Mouse (Mus musculus) heart, embryonic 16.5 days (tissue): Measurements from ENCODE around the gene Memo1. TPM values are rescaled to one million over a fixed set of nuclear protein-coding genes. Genes with fewer than 3 reads are reported as not detected.
"Not testable (repeated sequence)": the region's sequence is repeated elsewhere in the genome, so short reads cannot be mapped to it uniquely, and the experiment has no call there.

ENCODE experiments used
- ATAC-seq: fragments of 200-750 bp; cut with Nextera tagmentation; replicated peaks from 2 replicates; pipeline ENCODE4 v1.8.0; 2017; ENCODE audit warnings: moderate number of reproducible peaks; ENCODE audit not compliant: insufficient read depth, low FRiP score; ENCODE audit errors: extremely low read depth
- H3K27ac ChIP-seq: fragments of 300-500 bp; sonication (generic); 2 replicates; pipeline ENCODE4 v1.5.1; 2014; ENCODE audit warnings: mild to moderate bottlenecking, low read length, control low read depth, moderate library complexity
- H3K27me3 ChIP-seq: fragments of 300-500 bp; sonication (generic); 2 replicates; pipeline ENCODE4 v1.6.1; 2014; ENCODE audit warnings: low read length, mixed read lengths; ENCODE audit not compliant: control insufficient read depth, insufficient read depth
- H3K36me3 ChIP-seq: fragments of 300-500 bp; sonication (generic); 2 replicates; pipeline ENCODE4 v1.6.1; 2014; ENCODE audit not compliant: control insufficient read depth, insufficient read depth
- H3K4me1 ChIP-seq: fragments of 300-500 bp; sonication (generic); 2 replicates; pipeline ENCODE4 v1.6.1; 2014; ENCODE audit warnings: low read length, mixed read lengths; ENCODE audit not compliant: control insufficient read depth, insufficient read depth
- H3K4me2 ChIP-seq: fragments of 300-500 bp; sonication (generic); 2 replicates; pipeline ENCODE4 v1.6.1; 2014; ENCODE audit warnings: low read depth, mild to moderate bottlenecking, control low read depth, low read length
- H3K4me3 ChIP-seq: fragments of 300-500 bp; sonication (generic); 2 replicates; pipeline ENCODE4 v1.5.1; 2014; ENCODE audit warnings: mild to moderate bottlenecking, control low read depth, low read length
- H3K9ac ChIP-seq: fragments of 300-500 bp; sonication (generic); 2 replicates; pipeline ENCODE4 v1.6.1; 2014; ENCODE audit warnings: low read length, control low read depth
- H3K9me3 ChIP-seq: fragments of 300-500 bp; sonication (generic); replicated peaks from 2 replicates; pipeline ENCODE4 v1.6.1; 2016; ENCODE audit warnings: low read length; ENCODE audit not compliant: control insufficient read depth
- WGBS: fragments of 180-500 bp; shearing (Covaris S2); extraction: QIAGEN DNeasy Blood & Tissue Kit; methylation state at CpG from one replicate; pipeline ENCODE4 v1.1.7; 2014; 5-methylcytosine and 5-hydroxymethylcytosine counted together
- polyA plus RNA-seq: library from polyadenylated mRNA; unstranded; fragments of >200 nt; fragmentation: Nextera tagmentation; extraction: Ambion mirVana; gene quantifications from 2 replicates; pipeline ENCODE4 v1.2.1, GENCODE M21; 2015

The Memo1 gene
- 71.4 and 72.2 TPM in 2 replicates for polyA plus RNA-seq

DNA sequence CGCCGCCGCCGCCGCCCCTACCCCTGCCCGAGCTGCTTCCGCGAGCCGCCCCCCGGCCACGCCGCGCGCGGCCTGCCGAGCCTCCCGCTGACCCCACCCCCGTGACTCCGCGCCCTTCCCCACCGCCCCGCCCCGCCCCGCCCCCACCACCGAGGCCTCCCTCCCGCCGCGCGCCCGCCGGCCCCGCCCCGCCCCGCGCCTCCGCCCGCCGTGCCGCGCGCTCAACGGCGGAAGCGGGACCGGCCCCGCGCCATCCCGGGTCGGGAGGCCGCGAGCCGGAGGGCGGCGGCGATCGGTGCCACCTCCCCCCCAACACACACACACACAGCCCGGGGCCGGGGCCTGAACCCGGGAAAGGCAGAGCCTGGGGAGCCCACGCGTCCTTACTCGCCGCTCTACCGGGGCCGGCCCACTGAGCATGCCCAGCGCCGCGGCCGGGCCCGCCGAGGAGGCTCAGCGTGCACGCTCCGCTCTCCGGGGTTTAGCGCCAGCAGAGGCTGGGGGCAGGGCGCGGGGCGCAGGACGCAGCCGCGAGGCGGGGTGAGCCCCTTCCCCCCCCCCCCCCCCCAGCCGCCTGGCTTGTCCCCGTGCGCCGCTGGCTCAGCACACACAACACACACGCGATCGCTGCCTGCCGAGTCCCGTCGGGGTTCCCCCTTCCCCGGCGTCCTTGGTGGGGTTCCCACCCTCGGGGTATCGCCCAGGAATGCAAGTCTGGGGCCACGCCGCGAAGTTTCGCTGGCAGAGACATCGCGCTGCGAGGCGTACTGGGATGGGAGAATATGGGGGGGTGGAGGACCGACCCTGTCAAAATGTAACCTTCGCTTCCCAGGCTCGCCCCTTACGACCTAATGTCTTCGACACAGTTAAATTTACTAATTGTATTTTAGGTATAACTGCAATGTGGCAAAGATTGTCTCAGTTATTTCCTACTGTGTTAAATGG, at the start of gene Memo1:
Gene Memo1, minus strand, starts transcription at position 496 of the 945 bp plus-strand sequence.
- Histone ChIP-seq H3K4me3 (peak within 1 kb of the TSS; percentile 94), H3K4me2 (peak within 1 kb of the TSS; percentile 89), H3K27me3 (no peaks in the 10 kb centered on the region), H3K4me1 (peaks cover 18% of the 10 kb centered on the region), H3K9me3 (no peaks in the 10 kb centered on the region), H3K36me3 (peaks cover 10% of the 10 kb centered on the region), H3K27ac (peak within 1 kb of the TSS; percentile 95), H3K9ac (peak within 1 kb of the TSS; percentile 93)
- ATAC-seq, result peak; percentile 88
- under 1% methylated on average over 72 of the region's 110 CpGs for WGBS

DNA sequence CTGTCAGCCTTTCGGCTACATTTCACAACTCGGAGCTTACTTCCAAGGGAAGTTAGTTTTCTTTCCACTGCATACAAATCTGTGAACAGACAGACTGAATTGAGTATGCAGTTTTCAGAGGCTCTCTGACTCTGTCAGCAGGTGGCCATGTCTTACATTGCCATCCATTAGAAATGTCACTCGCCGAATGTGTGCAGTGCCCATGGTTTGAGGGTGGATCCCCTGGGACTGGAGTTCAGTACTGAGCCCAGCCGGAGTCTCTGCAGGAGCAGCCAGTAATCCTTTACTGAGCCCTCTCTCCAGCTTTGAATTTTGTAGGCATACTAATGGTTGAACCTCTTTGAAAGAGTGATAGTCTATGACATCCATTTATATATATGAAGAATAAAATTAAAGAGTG, 45.8 kb upstream of the Memo1 start:
- no peaks in the 10 kb centered on the region for H3K9me3 ChIP-seq
- no peak overlapping the region for H3K27ac ChIP-seq
- no peak for ATAC-seq
- no peaks in the 10 kb centered on the region for H3K27me3 ChIP-seq
- H3K9ac ChIP-seq, result no peak overlapping the region
- peaks cover 25% of the 10 kb centered on the region for H3K4me1 ChIP-seq
- 65% methylated on average over 5 of the region's 5 CpGs for WGBS
- H3K4me2 ChIP-seq, result peak overlapping the region; percentile 30; the same call in 1 of the 2 replicates
- 0 out of 2 replicates have a peak, but pooled peaks cover 3% of the 10 kb centered on the region for H3K36me3 ChIP-seq
- H3K4me3 ChIP-seq, result no peak overlapping the region

DNA sequence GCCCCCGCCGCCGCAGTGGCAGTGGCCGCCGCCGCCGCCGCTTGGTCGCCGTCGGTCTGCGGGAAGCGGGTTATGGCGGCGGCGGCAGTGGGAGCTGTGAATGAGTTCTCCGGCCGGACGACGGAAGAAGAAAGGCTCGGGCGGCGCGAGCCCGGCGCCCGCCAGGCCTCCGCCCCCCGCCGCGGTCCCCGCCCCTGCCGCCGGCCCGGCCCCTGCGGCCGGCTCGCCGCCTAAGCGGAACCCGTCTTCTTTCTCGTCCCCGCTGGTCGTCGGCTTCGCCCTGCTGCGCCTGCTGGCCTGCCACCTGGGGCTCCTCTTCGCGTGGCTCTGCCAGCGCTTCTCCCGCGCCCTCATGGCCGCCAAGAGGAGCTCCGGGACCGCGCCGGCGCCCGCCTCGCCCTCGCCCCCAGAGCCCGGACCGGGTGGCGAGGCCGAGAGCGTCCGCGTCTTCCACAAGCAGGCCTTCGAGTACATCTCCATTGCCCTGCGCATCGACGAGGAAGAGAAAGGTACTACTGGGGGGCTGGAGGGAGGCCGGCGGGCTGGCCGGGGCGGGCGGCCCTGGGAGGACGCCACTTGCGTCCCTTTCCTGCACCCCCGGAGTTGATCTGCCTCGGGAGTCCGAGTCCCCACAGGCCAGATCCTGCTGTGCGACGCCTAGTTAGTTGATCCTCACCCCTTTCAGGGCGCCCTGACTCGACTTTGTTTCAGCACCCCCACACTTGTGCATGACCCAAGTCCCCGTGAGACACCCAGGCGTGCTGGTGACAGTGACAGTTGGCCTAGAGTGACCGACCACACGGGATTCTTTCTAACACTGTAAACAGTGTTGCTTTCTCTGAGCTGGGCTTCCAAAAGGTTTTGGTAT, 43.9 kb upstream of the Memo1 start, which contains the start of gene Spast:
Gene Spast, plus strand, starts transcription at position 51 of the 868 bp plus-strand sequence.
- peak within 1 kb of the TSS; percentile 98 for H3K4me3 ChIP-seq
- no peaks in the 10 kb centered on the region for H3K36me3 ChIP-seq
- ATAC-seq, result peak; percentile 87
- no peaks in the 10 kb centered on the region for H3K27me3 ChIP-seq
- H3K27ac ChIP-seq, result peak within 1 kb of the TSS; percentile 98
- peaks cover 25% of the 10 kb centered on the region for H3K4me1 ChIP-seq
- H3K9ac ChIP-seq, result peak within 1 kb of the TSS; percentile 98
- no peaks in the 10 kb centered on the region for H3K9me3 ChIP-seq
- WGBS, result 0% methylated on average over 85 of the region's 90 CpGs
- peak within 1 kb of the TSS; percentile 81 for H3K4me2 ChIP-seq

DNA sequence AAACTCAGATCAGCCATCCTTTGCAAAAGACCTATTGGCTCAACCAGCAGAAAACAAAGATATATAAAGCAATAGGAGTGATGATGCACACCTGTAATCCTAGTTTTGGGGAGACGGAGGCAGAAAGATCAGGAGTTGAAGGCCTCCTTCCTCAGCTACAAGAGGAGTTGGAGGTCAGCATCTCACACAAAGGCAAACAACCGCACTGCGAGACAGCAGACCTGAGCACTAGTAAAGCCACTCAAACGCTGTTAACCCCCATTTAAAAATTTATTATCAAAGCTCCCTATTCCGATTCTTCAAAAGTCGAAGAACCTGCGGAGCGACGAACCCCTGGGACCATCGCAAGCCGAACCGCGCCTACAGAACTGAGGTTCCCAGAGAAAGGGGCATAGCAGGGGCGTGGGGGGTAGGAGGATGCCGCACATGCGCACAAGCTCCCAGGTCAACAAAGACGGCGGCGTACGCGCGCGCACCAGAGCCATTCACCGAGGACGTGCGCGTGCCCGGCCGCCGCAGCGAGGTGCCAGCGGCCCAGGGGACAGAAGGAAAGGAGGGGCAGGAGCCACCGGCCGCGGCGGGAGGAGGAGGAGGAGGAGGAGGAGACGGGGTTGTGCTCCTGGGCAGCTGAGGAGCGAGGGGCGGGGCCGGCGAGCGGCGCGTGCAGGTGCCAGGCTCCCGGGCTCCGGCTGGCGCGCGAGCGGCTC, 43.1 kb upstream of the Memo1 start:
- ATAC-seq, result peak; percentile 94
- peaks cover 25% of the 10 kb centered on the region for H3K4me1 ChIP-seq
- WGBS, result under 1% methylated on average over 50 of the region's 50 CpGs
- peak overlapping the region; percentile 98 for H3K27ac ChIP-seq
- no peaks in the 10 kb centered on the region for H3K36me3 ChIP-seq
- H3K4me2 ChIP-seq, result peak overlapping the region; percentile 81
- H3K9me3 ChIP-seq, result no peaks in the 10 kb centered on the region
- peak overlapping the region; percentile 98 for H3K9ac ChIP-seq
- H3K4me3 ChIP-seq, result peak overlapping the region; percentile 98
- no peaks in the 10 kb centered on the region for H3K27me3 ChIP-seq

DNA sequence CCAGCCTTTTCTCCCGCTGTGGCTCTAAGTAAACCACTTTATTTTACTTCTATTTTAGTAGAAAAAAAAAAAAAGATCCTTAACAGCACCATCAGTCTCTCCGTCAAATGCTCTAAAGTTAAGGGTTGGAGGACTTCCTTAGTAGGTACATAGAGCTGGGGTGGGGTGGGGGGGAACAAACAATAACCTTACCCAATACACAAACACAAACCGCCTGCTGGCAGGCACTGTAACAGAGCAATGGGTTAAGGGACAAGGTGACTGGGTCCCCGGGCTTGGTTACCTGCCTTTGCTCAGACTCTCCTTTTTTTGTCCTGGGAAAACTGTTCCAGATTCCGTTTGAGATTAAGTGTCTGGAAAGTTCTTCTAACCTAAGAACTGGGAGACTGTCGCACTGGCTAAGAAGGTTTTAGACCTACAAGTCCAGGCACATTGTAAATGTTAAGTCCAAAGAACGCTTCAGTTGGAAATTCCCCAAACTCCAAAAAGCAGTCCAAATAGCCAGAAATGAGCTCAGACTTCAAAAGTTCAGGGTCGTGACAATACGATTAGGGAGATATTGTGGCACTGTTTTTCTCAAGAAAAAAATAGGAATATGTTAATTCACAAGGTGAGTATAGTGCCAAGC, 35.8 kb upstream of the Memo1 start:
- no peak for ATAC-seq
- Histone ChIP-seq H3K9ac (no peak overlapping the region), H3K4me3 (no peak overlapping the region), H3K4me2 (no peak overlapping the region), H3K27ac (no peak overlapping the region), H3K9me3 (no peaks in the 10 kb centered on the region), H3K27me3 (no peaks in the 10 kb centered on the region), H3K36me3 (no peaks in the 10 kb centered on the region), H3K4me1 (no peaks in the 10 kb centered on the region)
- WGBS, result 72% methylated on average over 9 of the region's 9 CpGs

DNA sequence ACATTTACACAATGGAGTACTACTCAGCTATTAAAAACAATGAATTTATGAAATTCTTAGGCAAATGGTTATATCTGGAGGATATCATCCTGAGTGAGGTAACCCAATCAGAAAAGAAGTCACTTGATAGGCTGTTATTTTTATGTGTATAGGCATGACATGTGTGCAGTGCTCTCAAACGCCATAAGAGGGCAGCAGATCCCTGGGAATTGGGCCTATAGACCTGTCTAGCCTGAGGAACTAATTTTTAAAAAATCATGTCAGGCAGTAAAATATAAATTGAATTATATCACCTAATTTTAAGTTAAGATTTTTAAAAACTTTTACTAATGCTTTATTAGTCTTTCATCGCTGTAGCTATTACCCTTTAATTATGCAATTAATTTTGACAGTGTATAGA, 32.8 kb upstream of the Memo1 start:
- 48% methylated on average over 2 of the region's 2 CpGs for WGBS
- ATAC-seq, H3K36me3 ChIP-seq, H3K9ac ChIP-seq, H3K4me1 ChIP-seq, H3K27ac ChIP-seq, H3K4me2 ChIP-seq, H3K9me3 ChIP-seq, H3K27me3 ChIP-seq, H3K4me3 ChIP-seq: not testable (repeated sequence)

DNA sequence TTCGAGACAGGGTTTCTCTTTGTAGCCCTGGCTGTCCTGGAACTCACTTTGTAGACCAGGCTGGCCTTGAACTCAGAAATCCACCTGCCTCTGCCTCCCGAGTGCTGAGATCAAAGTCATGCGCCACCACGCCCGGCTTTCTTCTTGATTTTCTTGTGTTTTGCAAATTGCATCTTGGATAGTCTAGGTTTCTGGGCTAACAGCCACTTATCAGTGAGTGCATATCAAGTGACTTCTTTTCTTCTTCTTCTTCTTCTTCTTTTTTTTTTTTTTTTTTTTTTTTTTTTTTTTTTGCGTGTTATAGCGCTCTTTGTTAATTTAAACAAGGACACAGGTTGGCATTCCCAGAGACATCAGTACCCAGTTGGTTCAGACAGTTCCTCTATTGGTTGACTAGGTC, 31.9 kb upstream of the Memo1 start:
- H3K9ac ChIP-seq, H3K4me3 ChIP-seq, H3K27me3 ChIP-seq, H3K4me2 ChIP-seq, H3K27ac ChIP-seq, H3K9me3 ChIP-seq, H3K36me3 ChIP-seq, ATAC-seq, H3K4me1 ChIP-seq: not testable (repeated sequence)
- 84% methylated on average over 7 of the region's 7 CpGs for WGBS

DNA sequence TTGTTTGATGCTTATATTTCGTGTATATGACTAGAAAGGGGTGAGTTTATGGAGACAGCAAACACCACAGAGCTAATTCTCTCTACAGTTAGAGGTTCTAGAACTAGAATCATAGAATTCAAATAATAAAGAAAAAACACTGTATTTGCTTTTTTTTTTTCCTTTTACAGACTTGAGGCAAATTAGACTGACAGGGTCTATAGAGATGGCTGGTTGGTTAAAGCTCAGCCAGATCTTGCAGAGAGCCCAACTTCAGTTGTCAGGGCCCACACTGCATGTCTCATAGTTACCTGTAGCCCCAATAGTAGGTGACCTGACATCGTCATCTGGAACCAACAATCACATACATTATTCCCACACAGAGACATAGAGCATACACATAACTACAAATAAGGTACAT, 28.5 kb upstream of the Memo1 start, which contains the start of gene Dpy30:
Gene Dpy30, minus strand, starts transcription at position 101 of the 400 bp plus-strand sequence.
- H3K4me1 ChIP-seq, result no peaks in the 10 kb centered on the region
- no peak for ATAC-seq
- H3K27me3 ChIP-seq, result no peaks in the 10 kb centered on the region
- H3K9me3 ChIP-seq, result no peaks in the 10 kb centered on the region
- no peak within 1 kb of the TSS for H3K9ac ChIP-seq
- 75% methylated on average over 2 of the region's 2 CpGs for WGBS
- no peak within 1 kb of the TSS for H3K27ac ChIP-seq
- no peak within 1 kb of the TSS for H3K4me2 ChIP-seq
- no peak within 1 kb of the TSS for H3K4me3 ChIP-seq
- no peaks in the 10 kb centered on the region for H3K36me3 ChIP-seq
